Mouse (Mus musculus) NIH3T3 (cell line): ENCODE measurements around the gene Cfap97.

Experiments
- DNase-seq: peaks from one replicate; pipeline ENCODE4 v3.0.0-alpha.2; 2012; ENCODE audit warnings: low read depth

The Cfap97 gene

DNA sequence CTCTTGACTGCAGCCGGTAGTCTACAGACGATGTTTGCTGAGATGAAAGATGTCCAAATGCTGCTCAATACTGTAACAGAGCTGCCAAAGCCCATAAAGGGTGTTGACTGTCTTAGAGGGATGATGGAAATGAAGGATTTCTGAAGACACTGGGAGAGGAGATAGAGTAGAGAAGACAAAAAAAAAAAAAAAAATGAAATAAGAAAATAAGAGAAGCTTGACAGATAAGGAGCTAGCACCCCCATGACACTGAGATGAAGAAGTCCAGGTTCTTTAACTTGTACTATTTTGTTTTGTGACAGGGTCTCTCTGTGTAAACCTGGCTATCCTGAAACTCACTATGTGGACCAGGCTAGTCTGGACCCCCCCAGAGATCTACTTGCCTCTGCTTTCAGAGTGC, 1.5 kb downstream of the Cfap97 start:
- DNase-seq: no peak

DNA sequence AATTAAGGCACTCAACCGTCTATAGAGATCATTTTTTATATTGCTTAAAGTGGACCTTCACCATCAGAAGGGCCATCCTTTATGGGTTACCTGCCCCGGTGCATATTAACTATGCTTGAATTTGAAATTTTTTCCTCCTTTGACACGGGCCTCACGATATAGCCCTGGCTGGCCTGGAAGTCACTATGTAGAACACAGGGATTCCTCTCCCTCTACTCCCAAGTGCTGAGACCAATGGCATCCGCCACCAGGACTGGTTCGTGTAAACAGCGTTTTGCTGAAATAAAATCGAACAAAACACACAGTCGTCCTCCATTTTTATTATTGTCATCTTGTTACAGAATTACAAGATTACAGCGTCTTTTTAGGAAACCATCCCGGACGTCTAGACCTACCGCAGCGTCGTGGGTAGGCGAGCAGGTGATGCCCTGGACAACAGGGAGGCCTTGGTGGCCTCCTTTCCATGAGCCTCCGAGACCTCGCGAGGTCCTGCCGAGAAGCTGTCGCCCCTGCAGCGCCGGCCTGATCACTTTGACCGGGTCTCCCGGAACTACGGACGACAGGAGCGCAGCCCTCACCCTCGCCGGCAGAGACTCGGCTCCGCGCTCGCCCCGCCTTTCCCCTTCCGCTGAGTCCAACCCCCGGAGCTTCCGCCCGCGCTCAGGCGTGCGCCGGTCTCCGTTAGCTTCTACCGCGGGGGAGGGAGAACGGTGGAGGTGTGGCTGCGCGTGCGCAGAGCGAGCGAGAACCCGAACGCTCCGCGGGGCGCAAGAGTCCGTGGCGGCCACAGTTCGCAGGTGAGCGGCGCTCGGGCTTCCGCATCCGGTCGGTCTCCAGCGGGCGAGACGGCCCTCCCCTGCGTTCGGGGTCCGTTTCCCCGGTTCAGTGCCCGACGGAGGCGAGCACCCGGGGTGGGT, 11.6 kb downstream of the Cfap97 start:
- DNase-seq: peak; percentile 97

DNA sequence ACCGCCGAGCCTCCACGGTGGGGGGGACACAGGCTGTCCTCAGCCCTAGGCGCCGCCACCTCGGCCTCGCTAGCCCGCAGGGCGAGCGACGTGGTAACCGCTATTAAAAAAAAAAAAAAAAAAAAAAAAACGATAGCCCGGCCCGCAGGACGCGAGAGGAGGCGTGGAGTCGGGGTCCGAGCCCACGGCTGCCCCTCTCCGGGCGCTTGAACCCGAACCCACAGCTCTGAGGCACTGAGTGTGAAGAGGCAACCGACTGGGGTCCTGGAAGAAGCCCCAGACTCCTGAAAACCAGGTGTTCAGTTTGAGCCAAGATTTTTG, 12.3 kb downstream of the Cfap97 start:
- no peak for DNase-seq

DNA sequence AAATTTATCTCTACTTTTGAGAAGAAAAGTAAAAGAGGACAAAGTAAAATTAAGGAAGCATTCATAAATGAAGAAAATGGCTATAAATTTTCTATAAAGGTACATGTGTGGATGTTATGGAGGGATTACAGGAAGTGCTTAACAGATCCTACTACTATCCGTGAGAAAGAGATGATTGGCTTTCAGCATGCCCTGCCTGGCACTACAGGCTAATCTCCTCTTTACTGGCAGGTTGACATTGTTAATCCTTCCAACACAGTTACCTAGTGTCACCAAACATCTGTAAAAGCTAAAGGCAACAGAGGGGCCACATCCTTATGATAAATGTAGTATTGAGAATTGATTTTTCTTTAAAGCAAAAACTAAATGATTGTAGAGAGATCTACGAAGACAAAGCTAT, 22.1 kb downstream of the Cfap97 start:
- DNase-seq: no peak

DNA sequence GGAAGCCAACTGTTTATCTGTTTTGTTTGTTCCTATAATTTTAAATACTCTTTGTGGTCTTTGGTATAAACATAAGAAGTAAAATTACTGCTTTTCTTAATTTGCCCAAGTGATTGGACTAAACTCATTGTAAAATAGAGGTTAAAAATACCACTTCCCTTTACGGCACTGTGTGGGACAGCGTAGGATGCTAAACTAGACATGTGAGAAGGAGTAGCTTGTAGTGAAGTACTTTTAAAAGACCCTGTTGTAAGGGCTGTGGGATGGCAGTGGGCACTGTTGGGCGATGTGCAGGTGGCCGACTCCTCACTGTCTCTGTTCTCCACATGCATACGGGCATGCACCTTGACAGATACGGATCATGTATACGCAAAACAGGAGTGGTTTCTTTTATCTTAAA, 28.6 kb downstream of the Cfap97 start:
- no peak for DNase-seq

DNA sequence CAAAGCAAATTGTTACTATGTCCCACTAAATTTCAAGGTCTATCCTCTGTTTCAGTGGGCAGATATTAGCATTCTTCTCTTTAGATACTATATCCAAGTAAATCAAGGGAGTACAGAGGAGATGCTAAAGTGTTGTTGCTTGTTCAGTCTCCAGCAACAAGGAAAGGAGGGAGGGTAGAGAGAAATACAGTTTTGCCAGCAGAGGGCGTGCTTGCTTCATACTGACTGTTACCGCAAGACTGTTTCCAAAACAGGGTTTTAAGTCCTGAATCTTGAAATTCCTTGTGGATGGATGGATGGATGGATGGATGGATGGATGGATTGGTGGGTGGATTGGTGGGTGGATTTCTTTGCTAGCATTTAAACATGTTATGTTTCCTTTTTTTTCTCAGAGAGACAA, 33.8 kb downstream of the Cfap97 start:
- peak; percentile 88 for DNase-seq

DNA sequence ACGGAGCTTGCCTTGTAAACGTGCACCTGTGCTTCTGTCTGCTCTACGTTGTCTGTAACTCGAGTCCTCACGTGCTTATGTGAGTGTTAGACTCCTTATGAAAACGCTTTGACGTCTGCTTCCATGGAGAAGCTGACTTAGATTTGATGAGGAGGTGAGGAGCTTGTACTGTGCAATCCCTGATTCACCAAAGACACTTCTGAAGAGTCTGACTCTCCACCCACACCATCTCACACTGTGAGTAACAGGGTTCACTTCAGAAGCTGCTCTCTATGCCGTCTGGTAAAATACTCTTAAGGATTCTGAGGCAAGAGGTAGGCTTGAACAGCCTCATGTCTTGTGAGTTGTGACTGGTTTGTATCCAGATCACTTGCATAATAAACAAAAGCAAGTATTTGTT, 41.5 kb downstream of the Cfap97 start:
- no peak for DNase-seq

DNA sequence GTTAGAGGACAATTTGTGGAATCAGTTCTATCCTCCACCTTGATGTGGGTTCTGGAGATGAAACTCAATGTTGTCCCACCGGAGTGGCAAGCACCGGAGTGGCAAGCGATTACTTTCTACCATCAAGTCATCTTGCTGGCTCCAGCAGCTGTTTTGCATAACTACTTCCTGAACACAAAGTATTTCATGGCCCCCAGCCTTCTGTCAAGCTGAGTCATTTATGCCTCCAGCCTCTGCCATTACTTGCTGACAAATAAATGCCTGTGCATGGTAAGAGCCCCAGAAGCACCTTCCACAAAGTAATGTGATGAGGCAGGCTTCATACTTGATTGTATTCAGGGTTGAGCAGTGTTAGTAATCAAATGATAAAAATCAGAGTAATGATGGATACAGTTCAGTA, 45.3 kb downstream of the Cfap97 start:
- peak; percentile 21 for DNase-seq

DNA sequence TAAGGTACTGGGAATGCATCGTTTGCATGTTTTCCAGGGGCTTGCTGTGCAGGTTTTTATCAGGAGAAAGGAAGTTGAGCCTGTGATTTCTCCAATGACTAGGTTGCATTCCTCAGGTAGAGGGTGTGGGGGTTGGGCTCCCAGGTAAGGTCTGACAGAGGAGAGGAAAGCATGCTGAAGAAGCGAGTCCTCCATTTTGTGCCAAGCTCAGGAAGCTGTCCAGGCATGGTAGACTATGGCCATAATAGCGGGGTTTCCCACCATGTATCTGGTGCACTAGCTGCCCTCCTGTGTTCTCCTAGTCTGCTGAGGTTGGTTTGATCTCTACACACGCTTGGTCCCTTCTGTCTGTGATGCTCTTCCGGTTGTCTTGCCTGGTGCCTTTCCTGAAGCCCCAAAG, 46.1 kb downstream of the Cfap97 start:
- no peak for DNase-seq

DNA sequence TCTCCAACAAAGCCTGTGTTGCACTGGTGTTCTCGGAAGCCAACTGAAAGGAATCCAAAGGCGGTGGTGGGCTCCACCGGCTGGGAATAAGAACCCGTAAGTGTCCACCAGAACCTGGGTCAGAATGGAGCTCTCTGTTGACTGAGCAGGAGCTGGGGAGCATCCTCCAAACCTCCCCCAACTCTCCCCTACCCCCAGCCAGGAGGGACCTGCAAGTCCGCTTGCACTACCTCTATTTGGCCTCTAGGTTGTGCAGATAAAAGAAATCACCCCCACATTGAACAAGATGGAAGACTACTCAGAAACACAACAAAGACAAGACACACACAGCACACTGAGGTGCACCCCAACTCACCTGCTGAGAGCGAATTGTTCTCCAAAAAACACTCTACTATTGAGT, 50.8 kb downstream of the Cfap97 start:
- no peak for DNase-seq

DNA sequence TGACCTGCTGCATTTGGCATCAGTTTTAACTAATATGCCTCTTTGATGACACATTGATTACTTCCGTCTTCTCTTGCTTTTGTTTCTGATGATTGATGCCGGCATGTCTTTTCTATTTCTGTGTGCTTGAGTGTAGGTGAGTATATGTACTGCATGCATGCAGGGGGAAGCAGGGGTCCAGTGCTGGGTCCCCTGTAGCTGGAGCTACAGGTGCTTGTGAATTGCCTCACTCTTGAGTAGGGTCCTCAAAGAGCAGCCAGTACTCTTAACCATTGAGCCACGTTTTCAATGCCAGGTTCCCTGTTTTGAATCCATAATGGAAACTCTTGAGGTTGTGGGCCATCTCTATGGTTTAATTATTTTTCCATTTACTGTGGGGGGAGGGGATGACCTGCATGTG, 52.7 kb downstream of the Cfap97 start:
- no peak for DNase-seq

DNA sequence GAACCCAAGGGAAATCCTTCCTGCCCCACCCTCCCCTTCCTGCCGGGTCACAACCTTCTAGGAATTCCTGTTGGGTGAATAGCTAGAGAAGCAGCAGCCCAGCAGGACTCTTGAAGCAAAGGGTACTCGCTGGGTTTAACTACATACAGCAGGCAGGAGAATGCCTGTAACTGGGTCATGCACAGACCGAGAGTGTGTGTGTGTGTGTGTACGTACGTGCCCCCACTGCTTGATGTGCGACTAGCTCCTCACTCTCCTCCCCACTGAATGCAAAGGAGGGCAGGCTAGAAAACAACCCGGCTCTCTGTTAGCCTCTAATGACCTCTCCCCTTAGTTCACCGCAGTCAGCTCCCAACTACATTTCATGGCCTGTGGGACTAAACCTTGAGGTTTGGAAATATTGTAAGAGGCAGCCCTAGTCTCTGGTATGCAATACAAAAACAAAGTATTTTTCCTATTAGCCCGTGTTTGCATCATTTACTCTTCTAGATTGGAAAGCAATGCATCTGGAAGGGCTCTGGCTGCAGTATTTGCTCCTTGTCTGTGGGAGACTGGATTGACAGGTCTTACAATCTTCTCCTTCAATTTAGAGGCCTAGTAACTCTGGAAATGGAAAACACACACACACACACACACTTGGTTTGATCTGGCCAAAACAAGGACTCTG, 53.5 kb downstream of the Cfap97 start:
- DNase-seq: peak; percentile 31

DNA sequence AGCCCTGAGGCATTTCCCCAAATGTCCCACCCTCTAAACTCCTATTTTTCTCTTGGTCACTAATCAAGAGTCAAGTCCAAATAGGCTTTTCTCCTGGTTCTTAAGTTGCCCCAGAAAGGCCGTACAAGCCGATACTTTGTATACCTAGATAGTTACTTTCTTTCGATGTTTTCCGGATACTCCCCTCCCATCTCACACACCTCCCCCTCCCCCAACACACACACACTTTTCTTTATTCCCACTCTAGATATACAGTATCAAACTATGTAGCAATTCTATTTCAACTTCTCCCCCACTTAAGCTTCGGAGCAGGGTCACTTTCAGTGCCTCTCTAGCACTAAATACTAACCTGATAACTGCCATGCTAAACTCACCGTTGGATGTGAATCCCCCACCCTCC, 54.5 kb downstream of the Cfap97 start:
- DNase-seq: no peak

DNA sequence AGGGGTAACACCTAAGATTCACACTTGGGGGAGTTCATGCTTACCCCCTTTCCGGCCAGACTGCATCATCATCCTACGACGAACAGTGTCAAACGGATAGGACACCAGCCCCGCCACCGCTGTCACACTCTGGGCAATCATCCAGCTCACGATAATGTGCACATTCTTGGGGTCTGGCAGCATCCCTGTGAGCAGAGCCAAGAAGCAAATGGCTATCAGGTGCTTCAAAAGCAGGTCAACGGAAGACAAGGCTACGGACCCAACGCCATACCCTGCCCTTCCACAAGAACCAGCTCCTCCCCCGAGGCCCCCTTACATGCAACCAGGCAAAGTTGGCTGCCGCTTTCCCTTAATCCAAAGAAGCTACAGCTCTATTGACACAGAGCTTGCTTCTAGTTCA, 56.8 kb downstream of the Cfap97 start:
- DNase-seq: no peak

DNA sequence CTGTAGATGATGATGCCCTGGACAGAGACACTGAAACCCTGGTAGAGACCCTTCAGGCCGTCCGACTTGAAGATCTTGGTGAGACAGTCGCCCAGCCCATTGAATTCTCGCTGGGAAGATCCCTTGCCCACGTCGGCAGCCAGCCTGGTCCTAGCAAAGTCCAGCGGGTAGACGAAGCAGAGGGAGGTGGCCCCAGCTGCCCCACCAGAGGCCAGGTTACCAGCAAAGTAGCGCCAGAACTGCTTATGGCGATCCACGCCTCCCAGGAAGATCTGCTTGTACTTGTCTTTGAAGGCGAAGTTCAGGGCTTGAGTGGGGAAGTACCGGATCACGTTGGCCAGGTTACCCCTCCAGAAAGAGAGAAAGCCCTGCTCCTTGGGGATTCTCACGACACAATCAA, 57.5 kb downstream of the Cfap97 start:
- no peak for DNase-seq

DNA sequence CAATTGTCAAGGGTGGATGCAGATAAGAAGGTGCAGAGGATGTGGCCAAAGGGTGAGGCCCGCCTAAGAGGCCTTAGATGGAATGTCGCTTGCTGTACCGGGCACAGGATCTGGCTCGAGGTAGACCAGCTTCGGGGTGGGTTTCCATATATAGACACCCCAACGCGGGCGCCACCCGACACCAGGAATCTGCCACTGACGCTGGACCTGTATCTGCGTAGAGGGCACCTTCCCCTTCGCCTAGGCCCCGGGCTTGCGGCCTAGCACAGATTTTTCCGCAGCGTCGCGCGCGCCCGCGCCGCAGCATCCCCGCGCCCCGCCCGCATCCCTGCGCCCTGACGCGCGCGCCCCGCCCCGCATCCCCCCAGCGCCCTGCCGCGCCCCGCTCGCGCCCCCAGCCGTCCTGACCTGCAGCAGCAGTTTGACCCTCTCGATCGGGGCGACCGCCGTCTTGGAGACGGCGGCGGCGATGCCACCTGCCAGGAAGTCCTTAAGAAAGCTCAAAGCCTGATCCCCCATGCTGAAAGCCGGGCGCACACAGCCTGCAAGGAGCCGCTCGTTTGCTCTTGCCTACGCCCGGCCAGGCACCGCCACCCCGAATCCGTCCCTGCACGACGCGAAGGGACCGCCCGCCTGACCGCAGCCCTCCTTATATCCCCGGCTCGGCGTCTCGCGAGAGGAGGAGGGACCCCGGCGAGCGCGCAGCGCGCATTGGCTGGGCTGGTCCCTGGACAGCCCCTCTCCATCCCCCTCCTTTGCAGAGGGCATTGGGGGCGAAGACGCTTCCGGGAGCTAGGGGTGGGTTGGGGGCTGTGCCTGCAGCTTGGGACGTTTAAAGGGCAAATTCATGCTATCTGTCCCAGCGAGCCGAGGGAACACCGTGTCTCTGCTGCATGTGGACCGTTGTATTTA, 59.1 kb downstream of the Cfap97 start, which contains the start of gene Slc25a4:
Gene Slc25a4 (minus strand): TSS at position 881 of the 912 bp plus-strand sequence.
- peak; percentile 97 for DNase-seq

DNA sequence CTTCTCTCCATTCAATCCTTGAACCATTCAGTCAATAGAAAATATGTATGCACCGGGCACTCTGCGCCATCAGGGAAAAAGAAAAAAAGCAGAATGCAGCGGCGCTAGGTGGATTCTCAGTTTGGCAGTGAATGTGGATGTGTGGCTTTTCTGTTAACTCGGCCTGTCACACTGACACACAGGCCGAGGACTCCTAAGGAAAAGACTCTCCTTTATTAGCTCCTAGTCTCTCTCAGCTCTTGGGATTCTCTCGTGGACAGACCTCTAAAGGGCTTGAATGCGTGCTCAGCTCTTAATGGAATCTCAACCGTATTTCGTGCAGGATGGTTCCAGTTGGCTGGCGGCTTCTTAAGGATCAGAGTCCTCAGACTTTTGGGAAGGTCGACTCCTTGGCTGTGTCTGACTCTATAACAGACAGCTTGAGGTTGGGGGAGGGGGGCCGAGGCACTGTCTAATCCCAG, 60.1 kb downstream of the Cfap97 start:
- no peak for DNase-seq

DNA sequence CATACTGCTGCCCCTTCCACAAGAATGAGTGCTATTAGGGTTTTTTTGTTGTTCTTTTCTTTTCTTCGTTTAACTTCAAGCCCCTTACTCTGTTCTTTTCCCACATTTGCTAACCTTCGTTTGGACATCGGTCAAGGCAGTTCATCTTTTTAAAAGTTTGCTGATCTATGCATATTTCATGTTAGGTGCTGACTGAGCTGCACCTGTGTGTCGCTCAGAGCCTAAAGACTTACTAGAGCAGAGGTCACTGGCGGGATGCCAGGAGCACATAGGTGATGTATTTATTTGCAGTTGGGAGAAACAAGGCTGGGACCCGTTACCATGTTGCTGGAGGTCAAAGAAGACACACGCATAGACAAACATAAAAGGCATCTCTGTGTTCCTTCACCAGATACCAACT, 60.6 kb downstream of the Cfap97 start:
- no peak for DNase-seq

DNA sequence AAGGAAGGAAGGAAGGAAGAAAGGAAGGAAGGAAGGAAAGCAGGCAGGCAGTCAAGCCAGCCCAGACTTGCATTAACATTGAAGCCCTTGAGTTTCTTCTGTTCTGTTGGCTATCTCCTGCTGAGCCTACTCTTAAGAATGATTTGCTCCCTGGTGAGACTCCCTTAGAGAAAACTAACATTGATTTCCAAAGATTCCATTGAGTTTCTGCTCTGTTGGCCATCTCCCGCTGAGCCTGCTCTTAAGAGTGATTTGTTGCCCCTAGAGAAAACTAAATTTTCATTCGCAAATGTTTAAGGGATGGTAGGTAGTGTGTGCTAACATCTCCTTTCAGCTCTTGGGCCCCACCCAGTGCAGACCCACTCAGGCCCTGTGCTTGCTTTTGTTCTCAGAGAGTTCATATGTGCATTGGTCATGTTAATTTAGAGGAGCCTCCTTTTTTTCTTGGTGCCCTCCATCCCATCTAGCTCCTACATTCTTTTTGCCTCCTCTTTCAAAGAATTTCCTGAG, 62.5 kb downstream of the Cfap97 start:
- DNase-seq: no peak

DNA sequence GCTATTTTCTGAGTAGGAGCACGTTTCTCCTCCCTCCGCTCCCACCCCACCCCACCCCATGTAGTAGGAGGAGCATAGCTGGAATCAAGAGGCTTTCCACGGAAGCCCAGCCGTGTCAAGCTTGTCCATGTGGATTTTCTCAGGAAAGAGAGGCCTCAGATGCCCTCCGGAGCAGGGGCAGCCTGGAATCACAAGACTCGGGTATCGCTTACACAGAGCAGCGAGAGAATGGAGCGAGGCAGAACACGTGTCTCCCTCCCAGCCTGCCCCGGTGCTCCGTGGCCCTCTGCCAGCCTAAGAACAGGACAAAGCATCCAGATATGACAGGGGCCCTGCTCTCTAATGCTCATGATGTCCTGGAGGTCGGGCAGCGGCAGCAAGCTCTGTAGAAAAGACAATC, 65.3 kb downstream of the Cfap97 start:
- DNase-seq: peak; percentile 22

DNA sequence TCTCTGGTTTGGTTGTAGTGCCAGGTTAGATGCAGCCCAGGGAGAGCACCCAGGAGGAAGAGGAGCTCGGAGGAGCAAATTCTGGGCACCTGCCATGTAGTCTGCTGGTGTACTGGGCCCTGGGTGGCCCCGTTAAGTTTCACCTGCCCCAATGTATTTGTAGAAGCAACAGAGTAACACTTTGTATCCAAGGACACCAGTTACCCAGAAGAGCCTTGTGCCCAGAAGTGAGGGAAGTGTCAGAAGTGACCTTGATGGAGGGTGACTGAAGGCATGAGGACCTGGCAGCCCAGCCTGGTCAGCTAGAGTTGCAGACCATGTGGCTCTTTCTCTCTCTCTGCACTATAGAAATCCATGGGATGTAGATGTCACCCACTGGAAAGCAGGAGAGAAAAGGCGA, 69.0 kb downstream of the Cfap97 start:
- no peak for DNase-seq

DNA sequence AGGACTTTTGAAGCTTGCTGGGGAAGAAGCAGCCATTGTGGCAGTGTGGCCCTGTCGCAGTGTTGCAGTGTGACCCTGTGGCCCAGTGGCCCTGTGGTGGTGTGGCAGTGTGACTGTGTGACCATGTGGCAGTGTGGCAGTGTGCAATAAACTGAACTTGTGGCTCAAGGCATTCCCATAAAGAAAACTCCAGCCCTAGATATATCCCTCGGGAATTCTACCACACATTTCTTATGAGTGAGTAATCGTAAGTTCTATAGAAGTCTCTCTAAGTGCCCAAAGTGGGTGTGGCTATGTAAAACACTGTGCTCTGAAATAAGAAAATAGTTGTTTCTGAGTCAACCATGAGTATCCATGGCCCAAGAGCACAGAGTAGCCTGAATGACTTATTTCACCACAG, 73.9 kb downstream of the Cfap97 start:
- peak; percentile 92 for DNase-seq
